Mouse (Mus musculus): ENCODE measurements around the gene Frem1. TPM values are rescaled to one million over a fixed set of nuclear protein-coding genes. Genes with fewer than 3 reads are reported as not detected.

Gene Frem1
- polyA plus RNA-seq, 1 experiment from 2014 or later, result 0.63 TPM

DNA sequence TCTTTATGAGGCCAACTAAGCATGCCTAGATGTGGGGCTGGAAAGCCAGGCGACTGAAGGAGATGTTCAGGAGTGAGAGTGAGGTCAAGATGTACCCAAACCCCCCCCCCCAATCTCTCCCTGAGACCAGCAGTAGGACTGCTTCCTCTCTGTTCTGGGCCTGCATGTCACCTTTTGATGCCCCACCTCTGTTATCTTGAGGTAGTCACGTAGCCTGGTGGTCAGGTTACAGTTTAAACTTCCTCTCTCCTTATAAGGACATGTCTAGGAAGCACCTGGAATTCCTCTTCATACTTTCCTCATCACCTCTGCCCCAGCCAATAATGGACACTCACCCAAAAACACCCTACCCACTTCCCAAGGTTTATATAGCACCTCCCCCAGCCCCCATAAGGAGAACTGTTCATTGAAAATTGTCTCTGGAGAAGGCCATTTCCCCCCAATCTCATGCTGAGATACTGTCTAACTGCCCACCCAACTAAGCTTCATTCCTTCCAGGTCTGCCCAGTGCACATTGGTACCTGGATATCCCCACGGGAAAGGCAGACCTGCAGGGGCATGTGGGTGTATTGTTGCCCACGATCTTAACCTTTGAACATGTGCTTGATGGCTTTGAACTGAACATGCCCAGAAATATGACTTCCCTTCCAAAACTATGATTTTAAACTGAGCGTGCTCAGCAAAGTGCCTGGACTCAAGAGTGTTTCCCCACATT lies 184.3 kb downstream of the Frem1 start:
- H3K9me3 ChIP-seq (replicated peaks), result no peaks in the 10 kb centered on the region
- H3K9ac ChIP-seq, result no peak overlapping the region
- H3K4me3 ChIP-seq (replicated peaks), result no peak overlapping the region
- no peaks in the 10 kb centered on the region for H3K27me3 ChIP-seq
- H3K27ac ChIP-seq, result no peak overlapping the region
- ATAC-seq (ENCODE audit: low read depth), result no peak
- H3K36me3 ChIP-seq, result no peaks in the 10 kb centered on the region
- no peak overlapping the region for H3K4me2 ChIP-seq
- no peak for DNase-seq
- H3K4me1 ChIP-seq (replicated peaks), result no peaks in the 10 kb centered on the region
- 57% methylated on average over 5 of the region's 5 CpGs for WGBS (ENCODE audit: insufficient replicate concordance)

DNA sequence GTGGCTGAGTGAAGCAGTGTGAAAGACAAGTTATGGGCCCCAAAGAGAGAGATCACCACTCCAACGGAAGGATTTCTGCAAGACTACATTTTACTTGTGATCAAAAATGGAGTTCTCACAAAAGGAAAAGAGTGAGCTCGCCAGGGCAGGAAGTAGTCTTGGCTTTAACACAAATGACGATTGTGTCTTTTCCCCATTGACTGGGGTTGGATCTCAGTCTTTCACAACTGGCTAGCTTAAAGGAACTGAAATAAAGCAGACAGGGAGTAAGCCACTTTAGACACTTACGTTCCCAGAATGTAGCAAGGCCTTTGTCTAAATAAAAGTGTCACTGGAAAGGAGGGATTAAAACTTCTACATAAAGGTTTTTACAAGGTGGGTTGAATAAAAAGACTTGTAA lies 185.0 kb downstream of the Frem1 start:
- H3K27ac ChIP-seq, result no peak overlapping the region
- ATAC-seq (ENCODE audit: low read depth) (no peak), DNase-seq (no peak)
- no peak overlapping the region for H3K9ac ChIP-seq
- no peaks in the 10 kb centered on the region for H3K27me3 ChIP-seq
- WGBS (ENCODE audit: insufficient replicate concordance), result 47% methylated on average over 4 of the region's 4 CpGs
- H3K36me3 ChIP-seq, result no peaks in the 10 kb centered on the region
- no peak overlapping the region for H3K4me2 ChIP-seq
- no peak overlapping the region for H3K4me3 ChIP-seq (replicated peaks)
- H3K9me3 ChIP-seq (replicated peaks), result no peaks in the 10 kb centered on the region
- H3K4me1 ChIP-seq (replicated peaks), result no peaks in the 10 kb centered on the region

DNA sequence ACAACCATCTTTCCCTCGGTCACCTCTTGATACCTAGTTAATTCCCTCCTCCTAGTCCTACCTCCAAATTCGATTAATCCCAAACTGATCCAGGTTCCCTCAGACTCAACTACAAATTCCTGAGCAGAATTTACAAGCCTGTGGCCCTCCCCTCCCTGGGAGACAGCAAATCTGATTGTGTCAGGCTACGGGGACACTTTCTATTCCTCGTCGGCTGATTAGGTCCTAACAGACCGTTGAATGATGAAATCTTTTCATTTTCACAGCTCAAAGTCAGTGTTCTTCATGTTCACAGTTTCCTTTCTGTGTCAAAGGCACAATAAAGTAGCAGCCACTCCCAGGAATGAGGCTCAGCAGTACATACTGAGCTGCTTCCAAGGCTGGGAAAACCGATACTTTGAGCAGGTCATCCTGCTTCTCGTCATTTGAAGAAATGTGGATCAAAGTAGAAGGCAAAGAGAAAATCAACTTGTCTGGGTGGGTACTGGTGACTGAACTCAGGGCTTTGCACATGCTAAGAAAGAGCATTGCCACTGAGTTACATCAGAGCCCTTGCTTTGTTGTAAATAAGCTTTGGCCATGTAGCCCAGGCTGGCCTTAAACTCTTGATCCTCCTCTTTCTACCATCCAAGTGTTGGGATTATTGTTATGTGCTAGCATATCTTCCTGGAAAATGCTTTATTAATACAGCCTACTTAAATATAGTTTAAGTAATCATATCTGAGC lies 187.0 kb downstream of the Frem1 start:
- ATAC-seq (ENCODE audit: low read depth), result no peak
- 66% methylated on average over 8 of the region's 8 CpGs for WGBS (ENCODE audit: insufficient replicate concordance)

DNA sequence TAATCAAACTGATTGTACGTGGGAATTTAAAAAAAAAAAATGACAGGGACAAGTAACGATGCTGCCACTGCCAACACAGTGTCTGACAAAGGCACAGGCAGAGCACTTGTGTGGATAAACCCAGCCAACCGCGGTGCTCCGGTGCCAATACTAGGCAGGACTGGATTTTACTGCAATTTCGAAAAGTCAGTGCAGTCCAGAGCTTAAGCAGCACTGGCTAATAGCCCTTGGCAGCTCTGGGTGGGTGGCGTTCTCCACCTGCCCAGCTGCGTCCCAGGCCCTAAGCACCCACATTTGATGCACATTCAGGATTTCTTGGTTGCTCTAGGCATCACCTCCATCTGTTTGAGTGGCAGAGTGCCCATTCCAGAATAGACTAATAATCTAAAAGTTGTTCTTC lies 188.8 kb downstream of the Frem1 start:
- no peak overlapping the region for H3K27ac ChIP-seq
- no peak overlapping the region for H3K9ac ChIP-seq
- H3K27me3 ChIP-seq, result no peaks in the 10 kb centered on the region
- no peak overlapping the region for H3K4me2 ChIP-seq
- peaks cover 11% of the 10 kb centered on the region for H3K4me1 ChIP-seq (replicated peaks)
- 76% methylated on average over 8 of the region's 8 CpGs for WGBS (ENCODE audit: insufficient replicate concordance)
- no peak overlapping the region for H3K4me3 ChIP-seq (replicated peaks)
- H3K9me3 ChIP-seq (replicated peaks), result no peaks in the 10 kb centered on the region
- no peaks in the 10 kb centered on the region for H3K36me3 ChIP-seq
- no peak for ATAC-seq (ENCODE audit: low read depth)
- no peak for DNase-seq

More for the DNA sequence above, 187.0 kb downstream of the Frem1 start:
- Histone ChIP-seq H3K4me3 (replicated peaks) (no peak overlapping the region), H3K36me3 (no peaks in the 10 kb centered on the region), H3K9me3 (replicated peaks) (no peaks in the 10 kb centered on the region), H3K4me2 (no peak overlapping the region), H3K27ac (no peak overlapping the region), H3K27me3 (no peaks in the 10 kb centered on the region), H3K9ac (no peak overlapping the region), H3K4me1 (replicated peaks) (no peaks in the 10 kb centered on the region)
- no peak for DNase-seq

DNA sequence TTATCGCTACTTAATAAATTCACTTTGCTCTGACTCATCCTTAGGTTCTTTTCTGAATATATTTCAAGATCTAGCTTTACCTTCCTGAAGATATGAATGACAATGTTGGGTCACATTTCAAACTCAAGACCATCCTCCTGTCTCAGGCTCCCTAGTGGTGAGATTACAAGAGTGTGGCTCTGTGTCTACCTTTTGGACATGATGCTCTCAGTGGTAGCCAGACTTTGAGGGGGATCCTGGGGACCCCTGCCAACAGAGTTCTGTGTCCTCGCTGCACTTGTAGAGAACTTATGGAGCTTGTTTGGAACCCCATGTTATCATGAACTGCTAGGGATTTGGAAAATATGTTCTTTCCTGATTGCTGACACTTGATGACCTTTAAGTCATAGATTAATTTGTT lies 190.7 kb downstream of the Frem1 start:
- no peak overlapping the region for H3K4me2 ChIP-seq
- H3K27me3 ChIP-seq, result no peaks in the 10 kb centered on the region
- H3K36me3 ChIP-seq, result no peaks in the 10 kb centered on the region
- H3K4me3 ChIP-seq (replicated peaks), result no peak overlapping the region
- H3K4me1 ChIP-seq (replicated peaks), result peaks cover 13% of the 10 kb centered on the region
- WGBS (ENCODE audit: insufficient replicate concordance), result 68% methylated on average over 2 of the region's 2 CpGs
- no peak for ATAC-seq (ENCODE audit: low read depth)
- H3K9me3 ChIP-seq (replicated peaks), result no peaks in the 10 kb centered on the region
- no peak overlapping the region for H3K27ac ChIP-seq
- DNase-seq, result no peak
- no peak overlapping the region for H3K9ac ChIP-seq

DNA sequence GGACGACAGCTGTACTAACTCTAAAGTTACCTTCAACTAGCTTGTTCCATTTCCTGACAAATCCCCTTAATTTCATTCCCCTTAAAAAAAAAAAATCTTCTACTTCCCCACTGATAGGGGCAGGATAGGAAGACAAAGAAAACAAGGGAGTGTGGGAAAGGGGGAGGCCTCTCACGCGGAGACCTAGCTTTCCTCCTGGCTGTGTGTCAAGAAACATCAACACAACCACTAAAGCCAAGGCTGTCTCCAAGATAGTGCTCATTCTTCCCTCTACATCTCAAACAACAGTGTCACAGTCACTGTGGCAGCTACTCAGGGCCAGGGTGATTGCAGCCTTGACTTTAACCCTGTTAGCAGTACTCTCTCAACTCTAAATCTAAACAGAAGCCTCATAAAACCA lies 191.6 kb downstream of the Frem1 start:
- Histone ChIP-seq H3K4me3 (replicated peaks) (no peak overlapping the region), H3K4me1 (replicated peaks) (peaks cover 13% of the 10 kb centered on the region), H3K9me3 (replicated peaks) (no peaks in the 10 kb centered on the region), H3K27ac (no peak overlapping the region), H3K9ac (no peak overlapping the region), H3K36me3 (no peaks in the 10 kb centered on the region), H3K27me3 (no peaks in the 10 kb centered on the region), H3K4me2 (no peak overlapping the region)
- DNase-seq (no peak), ATAC-seq (ENCODE audit: low read depth) (no peak)
- 56% methylated on average over 3 of the region's 3 CpGs for WGBS (ENCODE audit: insufficient replicate concordance)

DNA sequence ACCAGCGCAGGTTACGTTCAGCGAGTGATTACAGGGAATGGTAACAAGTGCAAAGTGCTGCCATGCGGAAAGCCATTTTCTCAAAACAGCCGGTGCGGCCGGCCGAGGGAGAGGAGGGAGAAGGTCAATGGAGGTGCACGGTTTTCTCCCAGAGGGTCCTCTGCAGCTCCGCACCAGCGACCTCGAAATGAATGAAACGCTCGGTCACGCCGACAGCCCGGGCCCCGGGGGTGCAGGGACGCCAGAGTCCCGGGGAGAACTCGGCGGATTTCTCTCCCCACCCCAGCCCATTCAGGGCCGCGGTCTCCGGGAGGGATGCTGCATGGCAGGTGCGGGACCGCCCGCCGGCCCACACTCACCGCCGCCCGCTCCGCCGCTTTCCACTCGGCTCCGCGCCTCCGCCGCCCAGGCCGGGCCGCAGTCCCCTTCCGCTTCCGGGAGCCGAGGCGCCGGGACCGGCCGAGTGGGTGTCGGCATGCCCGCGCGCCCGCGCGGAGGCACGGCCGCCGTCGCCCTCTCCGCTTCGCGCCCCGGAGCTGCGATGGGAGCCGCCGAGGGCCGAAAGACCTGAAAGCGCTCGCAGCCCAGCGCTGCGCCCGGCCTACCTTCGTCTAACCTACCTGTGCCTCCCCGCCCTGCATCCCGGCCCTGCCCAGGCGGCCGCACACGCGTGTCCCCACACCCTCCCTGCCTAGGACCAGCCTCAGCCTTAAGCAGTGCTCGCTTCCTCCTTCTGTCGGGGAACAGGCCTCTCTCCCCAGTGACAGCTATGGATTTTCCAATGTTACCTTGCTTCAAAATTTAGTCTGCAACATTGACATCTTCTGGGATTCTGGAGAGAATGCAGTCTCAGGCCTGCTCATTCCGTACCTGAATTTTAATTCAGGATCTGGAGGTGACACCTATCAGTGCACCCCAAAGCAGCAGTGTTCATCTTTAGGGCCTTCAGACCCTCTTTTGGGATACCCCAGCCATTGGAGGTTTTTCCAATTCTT lies 192.7 kb downstream of the Frem1 start, which contains the start of gene Zdhhc21:
TSS of gene Zdhhc21 (minus strand) at position 828 of the 995 bp plus-strand sequence.
- Histone ChIP-seq H3K27me3 (no peaks in the 10 kb centered on the region), H3K4me3 (replicated peaks) (peak within 1 kb of the TSS; percentile 78), H3K9ac (peak within 1 kb of the TSS; percentile 77), H3K4me1 (replicated peaks) (peaks cover 13% of the 10 kb centered on the region), H3K27ac (peak within 1 kb of the TSS; percentile 13; the same call in 1 of the 2 replicates), H3K4me2 (peak within 1 kb of the TSS; percentile 79), H3K36me3 (no peaks in the 10 kb centered on the region), H3K9me3 (replicated peaks) (no peaks in the 10 kb centered on the region)
- DNase-seq (peak; percentile 60), ATAC-seq (ENCODE audit: low read depth) (peak; percentile 87)
- WGBS (ENCODE audit: insufficient replicate concordance), result 1% methylated on average over 70 of the region's 82 CpGs

DNA sequence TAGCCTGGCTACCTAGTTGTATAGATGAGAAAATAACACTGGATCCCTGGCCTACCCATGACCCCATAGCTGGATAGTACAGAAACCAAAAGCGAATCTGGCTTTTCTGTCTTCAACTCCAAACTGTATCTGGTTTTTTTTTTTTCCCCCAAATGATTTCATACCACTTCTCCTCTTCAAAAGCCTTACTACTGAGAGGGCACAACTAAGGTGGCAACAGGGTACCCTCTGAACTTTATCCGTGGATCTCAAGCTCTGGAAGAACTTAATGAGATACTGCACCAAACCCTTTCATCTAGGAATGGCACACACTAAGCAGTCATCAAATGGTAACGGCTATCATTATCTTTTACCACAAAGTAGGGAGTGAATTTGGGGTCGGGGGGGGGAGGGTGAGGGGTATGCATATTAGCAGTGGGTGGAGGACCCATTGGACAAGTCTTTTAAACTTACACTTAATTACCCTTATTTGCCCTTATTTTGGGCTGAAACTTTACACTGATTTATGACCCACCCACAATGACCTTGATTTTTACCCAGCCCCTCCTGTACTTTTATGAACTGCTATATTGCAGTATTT lies 193.6 kb downstream of the Frem1 start:
- no peaks in the 10 kb centered on the region for H3K36me3 ChIP-seq
- peak overlapping the region; percentile 77 for H3K9ac ChIP-seq
- DNase-seq (no peak), ATAC-seq (ENCODE audit: low read depth) (no peak)
- H3K4me3 ChIP-seq (replicated peaks), result peak overlapping the region; percentile 78
- H3K9me3 ChIP-seq (replicated peaks), result no peaks in the 10 kb centered on the region
- peaks cover 13% of the 10 kb centered on the region for H3K4me1 ChIP-seq (replicated peaks)
- peak overlapping the region; percentile 79 for H3K4me2 ChIP-seq
- no peaks in the 10 kb centered on the region for H3K27me3 ChIP-seq
- WGBS (ENCODE audit: insufficient replicate concordance), result 22% methylated on average over 4 of the region's 4 CpGs
- no peak overlapping the region for H3K27ac ChIP-seq

DNA sequence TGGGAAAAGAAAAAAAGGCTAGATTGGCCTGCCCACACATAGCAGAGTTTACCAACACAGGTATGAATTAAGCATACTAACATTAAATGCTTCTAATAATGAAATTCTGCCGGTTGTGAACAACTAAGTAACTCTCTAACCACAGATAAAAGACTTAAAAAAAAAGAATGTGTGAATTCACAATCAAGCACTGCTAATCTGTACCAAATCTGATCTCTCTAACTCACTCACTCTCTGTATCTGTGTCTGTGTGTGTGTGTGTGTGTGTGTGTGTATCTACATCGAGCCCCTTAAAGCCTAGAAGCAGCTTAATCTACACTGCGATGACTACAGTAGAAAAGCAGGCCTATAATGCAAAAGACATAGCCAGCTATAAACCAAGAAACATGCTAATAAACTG lies 195.2 kb downstream of the Frem1 start:
- Histone ChIP-seq H3K27ac (no peak overlapping the region), H3K9me3 (replicated peaks) (no peaks in the 10 kb centered on the region)
- WGBS (ENCODE audit: insufficient replicate concordance), result 54% methylated on average over 3 of the region's 3 CpGs

DNA sequence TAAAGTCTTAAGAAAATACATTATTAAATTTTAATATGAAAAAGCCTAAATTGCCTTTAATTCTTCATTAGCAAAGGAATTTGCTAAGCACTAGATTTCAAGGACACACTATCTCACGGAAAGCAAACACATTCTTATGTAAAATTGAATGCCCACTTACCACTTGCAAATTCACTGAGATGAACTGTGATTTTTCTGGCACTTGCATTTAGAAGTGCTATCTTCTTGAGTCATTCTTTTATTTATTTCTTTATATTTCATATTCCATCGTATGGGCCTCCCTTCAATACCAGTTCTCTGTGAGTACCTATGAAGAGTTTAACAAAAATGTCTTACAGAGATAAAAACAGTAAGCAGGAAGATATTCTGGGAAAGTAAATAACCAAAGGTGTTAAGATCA lies 198.3 kb downstream of the Frem1 start:
- Histone ChIP-seq H3K27ac (no peak overlapping the region), H3K36me3 (0 out of 2 replicates have a peak, but pooled peaks cover 5% of the 10 kb centered on the region), H3K4me2 (no peak overlapping the region), H3K4me1 (replicated peaks) (peaks cover 26% of the 10 kb centered on the region), H3K4me3 (replicated peaks) (no peak overlapping the region), H3K27me3 (no peaks in the 10 kb centered on the region), H3K9ac (no peak overlapping the region), H3K9me3 (replicated peaks) (no peaks in the 10 kb centered on the region)
- 75% methylated on average over 2 of the region's 2 CpGs for WGBS (ENCODE audit: insufficient replicate concordance)
- ATAC-seq (ENCODE audit: low read depth) (no peak), DNase-seq (no peak)

More for the DNA sequence above, 195.2 kb downstream of the Frem1 start:
- H3K4me2 ChIP-seq, result no peak overlapping the region
- H3K9ac ChIP-seq, result no peak overlapping the region
- H3K27me3 ChIP-seq, result no peaks in the 10 kb centered on the region
- no peak overlapping the region for H3K4me3 ChIP-seq (replicated peaks)
- DNase-seq, result no peak
- ATAC-seq (ENCODE audit: low read depth), result no peak
- H3K4me1 ChIP-seq (replicated peaks), result peaks cover 15% of the 10 kb centered on the region
- 0 out of 2 replicates have a peak, but pooled peaks cover 5% of the 10 kb centered on the region for H3K36me3 ChIP-seq
